Mouse (Mus musculus) MEL (cell line): ENCODE results near the gene Rfx4. TPM values are rescaled to one million over a fixed set of nuclear protein-coding genes. Genes with fewer than 3 reads are reported as not detected.
A peak's percentile ranks its signal among the peaks of the same experiment; 100 is the strongest.

Source experiments
- DNase-seq: peaks from one replicate; pipeline ENCODE4 v3.0.0; 2011; ENCODE audit warnings: low read depth, low spot score
- H3K27ac ChIP-seq: 2 replicates; pipeline ENCODE4 v1.5.1; 2012; ENCODE audit warnings: low read depth, mild to moderate bottlenecking, control low read depth, low read length, moderate library complexity; ENCODE audit not compliant: control insufficient read depth
- H3K27me3 ChIP-seq, 2 experiments: fragments of 150-350 bp in 1 of 2; sonication (generic) in 1 of 2; 2 replicates each; pipeline ENCODE4 v1.6.1; 2012; ENCODE audit warnings: low read length in 2 of 2, mild to moderate bottlenecking in 2 of 2, improper control_type of control experiment in 1 of 2, moderate library complexity in 1 of 2; ENCODE audit not compliant: insufficient read depth in 2 of 2, control insufficient read depth in 1 of 2
- H3K36me3 ChIP-seq, 2 experiments: 2 replicates each; pipeline ENCODE4 v1.6.1; 2012 to 2014; ENCODE audit warnings: low read length in 2 of 2, improper control_type of control experiment in 1 of 2, inconsistent platforms in 1 of 2, mild to moderate bottlenecking in 1 of 2; ENCODE audit not compliant: insufficient read depth in 2 of 2, control insufficient read depth in 1 of 2
- H3K4me1 ChIP-seq, 2 experiments: fragments of 150-350 bp in 1 of 2; sonication (generic) in 1 of 2; 2 replicates each; pipeline ENCODE4 v1.6.1; 2012; ENCODE audit warnings: low read length in 2 of 2, improper control_type of control experiment in 1 of 2, mild to moderate bottlenecking in 1 of 2; ENCODE audit not compliant: insufficient read depth in 2 of 2, control insufficient read depth in 1 of 2
- H3K4me3 ChIP-seq, 2 experiments: fragments of 150-350 bp in 1 of 2; sonication (generic) in 1 of 2; 2 replicates each; pipeline ENCODE4 v1.5.1; 2012; ENCODE audit warnings: low read depth in 2 of 2, low read length in 2 of 2, mild to moderate bottlenecking in 2 of 2, moderate library complexity in 2 of 2, control low read depth in 1 of 2, improper control_type of control experiment in 1 of 2; ENCODE audit not compliant: control insufficient read depth in 1 of 2, insufficient read depth in 1 of 2
- H3K79me2 ChIP-seq: 2 replicates; pipeline ENCODE4 v1.6.1; 2012; ENCODE audit warnings: mild to moderate bottlenecking, low read length, moderate library complexity; ENCODE audit not compliant: control insufficient read depth, poor library complexity, insufficient read depth
- H3K9ac ChIP-seq: 2 replicates; pipeline ENCODE4 v1.6.1; 2012; ENCODE audit warnings: low read depth, mild to moderate bottlenecking, control low read depth, low read length, moderate library complexity; ENCODE audit not compliant: control insufficient read depth, poor library complexity, severe bottlenecking
- H3K9me3 ChIP-seq: fragments of 150-350 bp; sonication (generic); replicated peaks from 2 replicates; pipeline ENCODE4 v1.6.1; 2012; ENCODE audit warnings: mild to moderate bottlenecking, low read length, improper control_type of control experiment, moderate library complexity; ENCODE audit not compliant: insufficient read depth
- BHLHE40 ChIP-seq: IDR thresholded peaks from 2 replicates; pipeline ENCODE4 v1.6.1; 2012; ENCODE audit warnings: low read depth, mild to moderate bottlenecking, inconsistent platforms, low read length, improper control_type of control experiment, borderline replicate concordance
- CHD1 ChIP-seq: IDR thresholded peaks from 2 replicates; pipeline ENCODE4 v1.6.1; 2012; ENCODE audit warnings: low read depth, mild to moderate bottlenecking, inconsistent platforms, low read length, improper control_type of control experiment
- E2F4 ChIP-seq: IDR thresholded peaks from 2 replicates; pipeline ENCODE4 v1.6.1; 2011; ENCODE audit warnings: low read depth, low read length, improper control_type of control experiment, borderline replicate concordance
- GABPA ChIP-seq: IDR thresholded peaks from 2 replicates; pipeline ENCODE4 v1.6.1; 2012; ENCODE audit warnings: low read depth, mild to moderate bottlenecking, inconsistent platforms, low read length, improper control_type of control experiment, moderate library complexity
- HCFC1 ChIP-seq: IDR thresholded peaks from 2 replicates; pipeline ENCODE4 v1.6.1; 2012; ENCODE audit warnings: low read depth, mild to moderate bottlenecking, inconsistent platforms, low read length, improper control_type of control experiment, moderate library complexity
- MEF2A ChIP-seq: IDR thresholded peaks from 2 replicates; pipeline ENCODE4 v1.6.1; 2014; ENCODE audit warnings: low read depth, mild to moderate bottlenecking, inconsistent platforms, low read length, improper control_type of control experiment; ENCODE audit not compliant: poor library complexity, insufficient replicate concordance, severe bottlenecking; ENCODE audit errors: extremely low read depth
- MXI1 ChIP-seq: IDR thresholded peaks from 2 replicates; pipeline ENCODE4 v1.6.1; 2011; ENCODE audit warnings: mild to moderate bottlenecking, low read depth, low read length, improper control_type of control experiment
- MYB ChIP-seq: IDR thresholded peaks from 2 replicates; pipeline ENCODE4 v1.6.1; 2011; ENCODE audit warnings: mild to moderate bottlenecking, low read depth, low read length, improper control_type of control experiment
- NRF1 ChIP-seq: IDR thresholded peaks from 2 replicates; pipeline ENCODE4 v1.6.1; 2014; ENCODE audit warnings: low read depth, mild to moderate bottlenecking, inconsistent platforms, low read length, improper control_type of control experiment, moderate library complexity; ENCODE audit not compliant: poor library complexity, insufficient read depth, severe bottlenecking
- POLR2A ChIP-seq, 2 experiments: IDR thresholded peaks; 2 replicates each; pipeline ENCODE4 v1.6.1; 2011 to 2012; ENCODE audit warnings: low read length in 2 of 2, mild to moderate bottlenecking in 2 of 2, control low read depth in 1 of 2, improper control_type of control experiment in 1 of 2, low read depth in 1 of 2, moderate library complexity in 1 of 2; ENCODE audit not compliant: control insufficient read depth in 1 of 2, insufficient read depth in 1 of 2, poor library complexity in 1 of 2
- RCOR1 ChIP-seq: IDR thresholded peaks from 2 replicates; pipeline ENCODE4 v1.6.1; 2012; ENCODE audit warnings: low read depth, mild to moderate bottlenecking, inconsistent platforms, low read length, improper control_type of control experiment
- SMC3 ChIP-seq: IDR thresholded peaks from 2 replicates; pipeline ENCODE4 v1.6.1; 2011; ENCODE audit warnings: low read depth, low read length, improper control_type of control experiment
- TBP ChIP-seq: IDR thresholded peaks from 2 replicates; pipeline ENCODE4 v1.8.0; 2011; ENCODE audit warnings: low read depth, low read length, improper control_type of control experiment
- USF1 ChIP-seq: IDR thresholded peaks from 2 replicates; pipeline ENCODE4 v1.6.1; 2014; ENCODE audit warnings: low read depth, mild to moderate bottlenecking, inconsistent platforms, low read length, improper control_type of control experiment, moderate library complexity
- USF2 ChIP-seq, 2 experiments: IDR thresholded peaks; 2 replicates each; pipeline ENCODE4 v1.6.1; 2011 to 2012; ENCODE audit warnings: improper control_type of control experiment in 2 of 2, low read length in 2 of 2, borderline replicate concordance in 1 of 2, inconsistent platforms in 1 of 2, low read depth in 1 of 2, mild to moderate bottlenecking in 1 of 2; ENCODE audit not compliant: insufficient read depth in 1 of 2
- ZC3H11A ChIP-seq: IDR thresholded peaks from 2 replicates; pipeline ENCODE4 v1.6.1; 2012; ENCODE audit warnings: low read depth, mild to moderate bottlenecking, inconsistent platforms, low read length, improper control_type of control experiment
- ZKSCAN1 ChIP-seq: IDR thresholded peaks from 2 replicates; pipeline ENCODE4 v1.6.1; 2012; ENCODE audit warnings: low read depth, mild to moderate bottlenecking, inconsistent platforms, low read length, improper control_type of control experiment, moderate library complexity
- ZNF384 ChIP-seq: IDR thresholded peaks from 2 replicates; pipeline ENCODE4 v1.6.1; 2012; ENCODE audit warnings: low read depth, mild to moderate bottlenecking, inconsistent platforms, low read length, improper control_type of control experiment
- polyA plus RNA-seq, 2 experiments: library from polyadenylated mRNA; stranded (reverse) in 1 of 2; unstranded in 1 of 2; fragments of >175 nt in 1 of 2; fragments of >200 nt in 1 of 2; gene quantifications; 2 replicates each; pipeline versions ENCODE4 v1.2.1 to v1.2.4; 2012; ENCODE audit warnings: low replicate concordance in 2 of 2, low read depth in 1 of 2; ENCODE audit not compliant: insufficient read length in 2 of 2, insufficient read depth in 1 of 2, missing spikeins in 1 of 2
- total RNA-seq: library from RNA; depleted of rRNA; stranded (reverse); fragments of 300-350 nt; gene quantifications from 2 replicates; pipeline ENCODE4 v1.2.3, GENCODE M21; 2012

The Rfx4 gene
- total and polyA plus RNA-seq, 3 experiments, result not detected

DNA sequence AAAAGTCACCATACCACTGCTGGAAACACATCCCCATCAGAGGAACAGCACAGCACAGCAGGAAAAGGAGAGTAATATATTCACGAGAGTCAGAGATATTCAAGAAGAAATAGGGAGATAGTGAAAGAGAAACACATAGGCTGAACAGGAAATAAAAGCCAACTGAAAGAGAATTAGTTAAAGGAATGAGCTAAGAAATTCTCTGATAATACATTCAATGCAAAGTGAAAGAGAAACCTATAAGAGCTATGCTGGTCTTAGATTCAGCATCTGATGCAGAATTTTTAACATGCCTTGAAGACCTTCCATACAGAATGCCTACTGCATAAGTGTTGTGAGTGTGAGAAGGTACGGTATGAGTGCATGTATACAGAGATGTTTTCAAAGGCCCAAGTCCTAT is 126.7 kb downstream of the Rfx4 start:
- no peaks in the 10 kb centered on the region for H3K9me3 ChIP-seq
- peak overlapping the region in 1 of 2 experiments; percentile 21; a peak in 1 of 4 replicates for H3K4me3 ChIP-seq
- H3K36me3 ChIP-seq, result no peaks in the 10 kb centered on the region
- DNase-seq, result no peak
- no peak overlapping the region for H3K27ac ChIP-seq
- no peak overlapping the region for H3K9ac ChIP-seq
- TF ChIP-seq BHLHE40 (no peak), POLR2A (IDR thresholded peaks at IDR 0.05; ENCODE audit: control insufficient read depth in 1 of 2, insufficient read depth in 1 of 2, low read depth in 1 of 2, low read length in 2 of 2, poor library complexity in 1 of 2) (no peak), USF2 (IDR thresholded peaks at IDR 0.05; ENCODE audit: borderline replicate concordance in 1 of 2, insufficient read depth in 1 of 2, low read depth in 1 of 2, low read length in 2 of 2) (no peak), SMC3 (no peak), CHD1 (no peak), RCOR1 (no peak), ZKSCAN1 (no peak), MYB (no peak), E2F4 (no peak), TBP (no peak), ZC3H11A (no peak), NRF1 (no peak)
- no peaks in the 10 kb centered on the region for H3K79me2 ChIP-seq
- H3K27me3 ChIP-seq, result no peaks in the 10 kb centered on the region; a peak in 1 of 4 replicates
- H3K4me1 ChIP-seq, result no peaks in the 10 kb centered on the region

DNA sequence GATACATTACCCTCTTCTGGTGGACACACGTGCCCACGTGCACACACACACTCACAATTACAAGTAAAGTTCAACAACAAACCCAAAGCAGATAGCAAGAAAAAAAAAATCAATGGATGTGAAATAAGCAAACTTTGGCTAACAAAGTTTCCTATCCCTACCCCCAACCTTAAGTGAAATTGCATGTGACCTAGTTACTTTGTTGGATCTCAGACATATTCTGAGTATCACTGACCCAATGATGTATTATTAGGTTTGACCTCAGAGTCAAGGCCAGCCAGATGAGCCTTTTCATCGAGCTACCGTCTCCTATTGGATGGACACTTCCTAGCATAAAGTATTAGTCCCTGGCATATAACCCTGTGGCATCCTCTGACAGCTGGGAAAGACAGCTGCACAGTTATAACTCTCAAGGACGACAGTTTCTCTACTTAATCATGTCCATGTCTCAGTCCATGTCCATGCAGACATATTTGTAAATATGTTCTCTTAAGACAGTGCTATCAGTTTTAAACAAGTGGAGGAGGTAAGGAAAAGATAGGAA is 129.6 kb downstream of the Rfx4 start:
- no peaks in the 10 kb centered on the region for H3K4me1 ChIP-seq
- H3K9ac ChIP-seq, result no peak overlapping the region
- H3K79me2 ChIP-seq, result no peaks in the 10 kb centered on the region
- H3K36me3 ChIP-seq, result no peaks in the 10 kb centered on the region
- TF ChIP-seq RCOR1 (no peak), GABPA (no peak), HCFC1 (no peak), ZC3H11A (no peak), MXI1 (no peak), USF1 (no peak), ZNF384 (no peak), MEF2A (no peak)
- H3K27ac ChIP-seq, result no peak overlapping the region
- no peak overlapping the region for H3K4me3 ChIP-seq
- H3K27me3 ChIP-seq, result no peaks in the 10 kb centered on the region; a peak in 3 of 4 replicates
- no peaks in the 10 kb centered on the region for H3K9me3 ChIP-seq
- DNase-seq, result no peak
